Mouse (Mus musculus): ENCODE results near the gene Tnrc6c. TPM values are rescaled to one million over a fixed set of nuclear protein-coding genes. Genes with fewer than 3 reads are reported as not detected.
"Not testable (repeated sequence)": the region's sequence is repeated elsewhere in the genome, so short reads cannot be mapped to it uniquely, and the experiment has no call there.

Gene Tnrc6c
- total RNA-seq, 2 experiments from 2014 or later: 18.6 to 26.3 TPM

- no peak for DNase-seq
These were observed 114.9 kb downstream of the Tnrc6c start for GRCm38 (mm10) chr11:117768725-117769682.

GRCm38 (mm10) chr11:117769683-117770047, 115.6 kb downstream of the Tnrc6c start:
- DNase-seq: no peak

GRCm38 (mm10) chr11:117770407-117770806, 116.3 kb downstream of the Tnrc6c start:
- no peak for DNase-seq

GRCm38 (mm10) chr11:117772352-117772751, 118.3 kb downstream of the Tnrc6c start:
- DNase-seq: no peak

GRCm38 (mm10) chr11:117774925-117775324, 120.8 kb downstream of the Tnrc6c start:
- no peak for DNase-seq

GRCm38 (mm10) chr11:117775540-117775939, 121.5 kb downstream of the Tnrc6c start:
- no peak for DNase-seq

GRCm38 (mm10) chr11:117776085-117776792, 122.2 kb downstream of the Tnrc6c start:
- peak; percentile 66 to 73 for DNase-seq

GRCm38 (mm10) chr11:117777111-117777510, 123.0 kb downstream of the Tnrc6c start:
- no peak for DNase-seq

GRCm38 (mm10) chr11:117778031-117778430, 123.9 kb downstream of the Tnrc6c start:
- peak in 1 of 2 experiments; percentile 31 for DNase-seq

GRCm38 (mm10) chr11:117778851-117779433, 124.9 kb downstream of the Tnrc6c start:
- DNase-seq: peak in 1 of 2 experiments; percentile 52

GRCm38 (mm10) chr11:117779434-117780198, 125.5 kb downstream of the Tnrc6c start:
- DNase-seq: peak; percentile 87 to 90

GRCm38 (mm10) chr11:117780199-117780515, 126.1 kb downstream of the Tnrc6c start:
- no peak for DNase-seq

- DNase-seq: peak; percentile 94 to 95
These were observed 126.6 kb downstream of the Tnrc6c start for GRCm38 (mm10) chr11:117780582-117781111.

- peak; percentile 93 for DNase-seq
These were observed 127.2 kb downstream of the Tnrc6c start for GRCm38 (mm10) chr11:117781199-117781821.

GRCm38 (mm10) chr11:117781993-117782704, 128.1 kb downstream of the Tnrc6c start, which contains the start of the genes Tmc8 and Tmc6:
Gene Tmc8 (plus strand): TSS chr11:117782076.
Gene Tmc6 (minus strand): TSS chr11:117782198.
- peak; percentile 54 to 75 for DNase-seq

- DNase-seq: no peak
These were observed 128.6 kb downstream of the Tnrc6c start for GRCm38 (mm10) chr11:117782705-117783034.

GRCm38 (mm10) chr11:117783089-117783488, 129.0 kb downstream of the Tnrc6c start:
- DNase-seq: peak; percentile 48 to 75

GRCm38 (mm10) chr11:117783683-117784309, 129.7 kb downstream of the Tnrc6c start:
- peak; percentile 31 to 55 for DNase-seq

GRCm38 (mm10) chr11:117786294-117786693, 132.2 kb downstream of the Tnrc6c start:
- peak; percentile 74 to 78 for DNase-seq

- not testable (repeated sequence) for DNase-seq
These were observed 134.4 kb downstream of the Tnrc6c start for GRCm38 (mm10) chr11:117788481-117788880.
